Mouse (Mus musculus) embryonic facial prominence, embryonic 13.5 days (tissue): Measurements from ENCODE around the gene Prkn. TPM values are rescaled to one million over a fixed set of nuclear protein-coding genes. Genes with fewer than 3 reads are reported as not detected.

Experiments used
- ATAC-seq: fragments of 200-750 bp; cut with Nextera tagmentation; 2 replicates; pipeline ENCODE4 v1.8.0; 2017; ENCODE audit warnings: low read depth; ENCODE audit not compliant: insufficient number of reproducible peaks, insufficient read depth, low FRiP score, low TSS enrichment
- H3K27ac ChIP-seq: fragments of 300-500 bp; sonication (generic); 2 replicates; pipeline ENCODE4 v1.5.1; 2015; ENCODE audit warnings: moderate library complexity, mild to moderate bottlenecking, inconsistent platforms
- H3K27me3 ChIP-seq: fragments of 300-500 bp; sonication (generic); 2 replicates; pipeline ENCODE4 v1.6.1; 2015; ENCODE audit warnings: mild to moderate bottlenecking, inconsistent platforms
- H3K36me3 ChIP-seq: fragments of 300-500 bp; sonication (generic); 2 replicates; pipeline ENCODE4 v1.6.1; 2015; ENCODE audit warnings: mild to moderate bottlenecking, inconsistent platforms
- H3K4me1 ChIP-seq: fragments of 300-500 bp; sonication (generic); 2 replicates; pipeline ENCODE4 v1.6.1; 2015; ENCODE audit warnings: inconsistent platforms
- H3K4me2 ChIP-seq: fragments of 300-500 bp; sonication (generic); 2 replicates; pipeline ENCODE4 v1.6.1; 2015; ENCODE audit warnings: moderate library complexity, mild to moderate bottlenecking, inconsistent platforms
- H3K4me3 ChIP-seq: fragments of 300-500 bp; sonication (generic); 2 replicates; pipeline ENCODE4 v1.5.1; 2015; ENCODE audit warnings: mild to moderate bottlenecking, inconsistent platforms
- H3K9ac ChIP-seq: fragments of 300-500 bp; sonication (generic); 2 replicates; pipeline ENCODE4 v1.6.1; 2015; ENCODE audit warnings: mild to moderate bottlenecking, inconsistent platforms
- H3K9me3 ChIP-seq: fragments of 300-500 bp; sonication (generic); 2 replicates; pipeline ENCODE4 v1.6.1; 2016; ENCODE audit warnings: inconsistent platforms
- WGBS: fragments of 180-500 bp; shearing (Covaris S2); methylation state at CpG from one replicate; pipeline ENCODE4 v1.1.7; 2015; ENCODE audit warnings: mixed read lengths; 5-methylcytosine and 5-hydroxymethylcytosine counted together
- polyA plus RNA-seq: library from polyadenylated mRNA; unstranded; fragments of >200 nt; fragmentation: Nextera tagmentation; extraction: Ambion mirVana; gene quantifications from 2 replicates; pipeline ENCODE4 v1.2.1, GENCODE M21; 2015

The Prkn gene
- polyA plus RNA-seq, 1 experiment from 2014 or later: 1.1 TPM

DNA sequence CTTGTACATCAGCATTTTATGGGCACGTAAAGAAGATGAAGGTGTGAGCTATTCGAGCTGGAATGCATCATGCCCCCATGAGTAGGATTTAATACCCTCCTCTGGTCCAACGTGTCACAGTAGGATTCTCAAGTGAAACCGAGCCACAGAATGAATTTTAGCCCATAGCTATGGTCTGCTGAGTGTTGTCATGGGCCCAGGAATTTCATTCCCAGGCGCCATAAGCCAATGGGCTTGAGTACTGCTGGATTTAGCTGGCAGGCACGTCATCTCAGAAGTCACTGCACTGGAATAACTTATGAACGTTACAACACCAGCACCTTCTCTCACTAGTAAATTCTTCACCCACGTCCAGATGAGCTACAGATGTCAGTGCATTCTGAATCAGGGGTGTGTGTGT is 730.2 kb downstream of the Prkn start:
- no peak overlapping the region for H3K27ac ChIP-seq
- ATAC-seq: no peak
- WGBS: 63% methylated on average over 8 of the region's 8 CpGs
- H3K4me1 ChIP-seq: no peaks in the 10 kb centered on the region
- H3K9ac ChIP-seq: no peak overlapping the region
- H3K9me3 ChIP-seq: no peaks in the 10 kb centered on the region
- no peak overlapping the region for H3K4me3 ChIP-seq
- no peak overlapping the region for H3K4me2 ChIP-seq
- H3K36me3 ChIP-seq: no peaks in the 10 kb centered on the region
- H3K27me3 ChIP-seq: no peaks in the 10 kb centered on the region

DNA sequence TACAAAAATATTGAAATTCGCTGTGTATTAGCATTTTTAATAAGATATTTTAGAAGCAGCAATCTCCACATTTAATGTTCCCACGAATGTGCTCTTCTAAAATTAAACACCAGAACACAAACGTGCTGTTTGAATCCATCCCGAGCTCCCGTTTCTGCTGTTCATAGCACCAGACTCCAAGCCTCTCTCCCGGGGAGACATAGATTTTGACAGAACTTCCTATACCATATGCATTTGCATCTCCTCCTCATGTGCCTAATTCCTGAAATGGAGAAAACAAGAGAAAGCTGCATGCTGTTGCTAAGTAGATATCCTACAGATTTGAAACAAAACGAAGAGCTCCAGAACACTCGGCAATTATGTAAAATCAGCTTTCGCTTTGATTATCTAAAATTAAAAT is 733.5 kb downstream of the Prkn start:
- no peak overlapping the region for H3K27ac ChIP-seq
- H3K4me1 ChIP-seq: no peaks in the 10 kb centered on the region
- H3K27me3 ChIP-seq: no peaks in the 10 kb centered on the region
- no peak overlapping the region for H3K4me3 ChIP-seq
- no peak overlapping the region for H3K9ac ChIP-seq
- H3K9me3 ChIP-seq: no peaks in the 10 kb centered on the region
- H3K4me2 ChIP-seq: no peak overlapping the region
- 83% methylated on average over 9 of the region's 9 CpGs for WGBS
- no peaks in the 10 kb centered on the region for H3K36me3 ChIP-seq
- no peak for ATAC-seq

DNA sequence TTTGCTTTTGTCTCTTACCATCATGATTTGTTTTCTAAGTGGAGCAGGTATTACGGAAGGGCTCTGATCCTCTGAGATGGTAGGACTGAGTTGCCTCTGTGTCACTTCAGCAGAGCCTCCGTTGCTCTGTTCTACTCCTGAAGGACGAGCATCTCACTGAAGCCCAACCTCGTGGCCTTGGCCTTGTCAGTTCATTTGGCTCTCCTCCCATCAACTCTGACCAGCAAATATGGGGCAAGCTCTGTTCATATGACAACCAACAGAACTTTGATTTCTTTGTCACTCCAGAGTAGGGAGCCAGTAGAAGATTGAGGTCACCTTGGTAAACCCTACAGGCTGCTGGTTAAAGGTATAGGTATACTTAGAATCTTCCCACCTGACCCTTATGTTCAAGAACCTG is 745.3 kb downstream of the Prkn start:
- H3K36me3 ChIP-seq: no peaks in the 10 kb centered on the region
- H3K4me1 ChIP-seq: no peaks in the 10 kb centered on the region
- ATAC-seq: no peak
- WGBS: 90% methylated on average over 4 of the region's 4 CpGs
- H3K27me3 ChIP-seq: no peaks in the 10 kb centered on the region
- no peak overlapping the region for H3K4me2 ChIP-seq
- H3K9ac ChIP-seq: no peak overlapping the region
- H3K27ac ChIP-seq: no peak overlapping the region
- H3K4me3 ChIP-seq: no peak overlapping the region
- no peaks in the 10 kb centered on the region for H3K9me3 ChIP-seq

DNA sequence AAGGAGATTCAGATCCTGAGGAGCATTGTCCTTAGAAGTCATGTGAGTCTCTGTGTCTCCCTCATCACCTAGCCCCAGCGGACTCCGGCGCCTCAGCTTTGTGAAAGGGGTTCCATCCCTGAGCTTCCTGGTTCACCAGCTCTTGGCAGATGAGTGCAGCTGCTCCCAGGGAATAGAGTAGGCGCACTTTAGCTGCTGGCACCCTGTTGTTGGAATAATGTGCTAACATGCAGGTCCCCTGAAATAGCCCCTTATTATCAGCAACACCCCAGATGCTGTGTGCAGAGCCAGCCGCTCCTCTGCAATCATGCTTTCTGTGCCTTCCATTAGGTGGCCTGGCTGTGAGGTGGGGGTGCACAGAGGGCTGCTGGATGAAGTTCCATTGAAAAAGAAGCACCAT is 767.7 kb downstream of the Prkn start:
- H3K4me3 ChIP-seq: no peak overlapping the region
- peaks cover 16% of the 10 kb centered on the region for H3K27me3 ChIP-seq
- 0 out of 2 replicates have a peak, but pooled peaks cover 5% of the 10 kb centered on the region for H3K4me1 ChIP-seq
- no peak overlapping the region for H3K4me2 ChIP-seq
- no peak overlapping the region for H3K9ac ChIP-seq
- 87% methylated on average over 5 of the region's 5 CpGs for WGBS
- no peaks in the 10 kb centered on the region for H3K9me3 ChIP-seq
- no peaks in the 10 kb centered on the region for H3K36me3 ChIP-seq
- H3K27ac ChIP-seq: no peak overlapping the region
- no peak for ATAC-seq

DNA sequence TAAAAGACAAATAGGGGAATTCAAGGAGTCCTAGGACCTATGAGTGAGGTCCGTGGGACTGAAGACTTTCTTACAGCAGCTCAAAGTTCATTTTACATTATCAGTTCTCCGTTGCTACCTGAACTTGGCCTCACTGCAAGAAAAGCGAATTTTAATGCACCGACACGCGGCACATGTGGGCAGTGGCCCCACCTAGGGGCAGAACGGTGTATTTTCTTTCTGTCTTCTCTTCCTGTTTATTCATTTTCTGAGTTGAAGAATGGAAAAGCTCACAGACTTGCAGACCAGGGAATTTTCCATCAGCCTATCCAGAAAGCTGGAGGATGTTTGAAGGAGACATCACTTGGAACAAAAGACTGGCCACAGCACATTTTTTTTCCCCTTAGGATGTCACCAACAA is 771.3 kb downstream of the Prkn start:
- Histone ChIP-seq H3K9me3 (no peaks in the 10 kb centered on the region), H3K27me3 (peaks cover 27% of the 10 kb centered on the region), H3K36me3 (no peaks in the 10 kb centered on the region), H3K4me1 (0 out of 2 replicates have a peak, but pooled peaks cover 10% of the 10 kb centered on the region), H3K4me2 (no peak overlapping the region), H3K4me3 (no peak overlapping the region), H3K9ac (no peak overlapping the region), H3K27ac (no peak overlapping the region)
- no peak for ATAC-seq
- WGBS: 8% methylated on average over 7 of the region's 7 CpGs

DNA sequence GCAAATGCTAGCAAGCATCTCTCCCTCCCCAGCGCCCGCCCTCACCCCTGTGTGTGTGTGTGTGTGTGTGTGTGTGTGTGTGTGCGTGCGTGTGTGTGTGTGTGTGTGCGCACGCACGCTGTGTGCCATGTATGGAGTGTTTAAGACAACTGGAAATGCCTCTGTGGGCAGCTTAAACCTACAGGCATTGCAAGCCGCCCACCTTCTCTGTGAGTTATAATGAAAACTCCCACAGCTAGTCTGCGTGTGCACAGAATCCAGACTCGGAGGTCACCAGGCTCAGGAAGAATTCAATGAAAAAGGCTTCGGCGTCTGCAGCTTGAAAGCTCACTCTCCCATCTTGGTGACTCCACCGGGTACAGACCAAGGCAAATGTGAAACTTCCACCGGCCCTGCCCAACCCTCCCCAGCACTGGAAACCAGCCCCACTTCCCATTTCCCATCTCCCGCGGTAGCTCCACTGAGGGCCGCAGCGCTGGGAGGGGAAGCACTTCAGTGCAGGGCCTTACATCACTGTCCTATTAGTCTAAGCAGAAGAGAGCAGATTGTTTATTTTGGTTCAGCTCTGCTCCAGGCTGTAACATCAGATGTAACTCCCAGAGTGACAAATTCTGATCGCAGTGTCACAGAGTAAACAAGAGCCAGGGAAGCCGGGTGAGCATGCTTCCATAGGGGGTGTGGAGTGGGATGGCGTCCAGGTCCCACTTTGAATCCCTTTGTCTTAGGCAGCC is 772.8 kb downstream of the Prkn start:
- no peak for ATAC-seq
- Histone ChIP-seq H3K4me3 (no peak overlapping the region), H3K27ac (no peak overlapping the region), H3K4me1 (peaks cover 17% of the 10 kb centered on the region; the same call in 1 of the 2 replicates), H3K9ac (no peak overlapping the region), H3K36me3 (no peaks in the 10 kb centered on the region), H3K27me3 (peaks cover 27% of the 10 kb centered on the region), H3K4me2 (no peak overlapping the region), H3K9me3 (no peaks in the 10 kb centered on the region)
- WGBS: 66% methylated on average over 21 of the region's 21 CpGs

DNA sequence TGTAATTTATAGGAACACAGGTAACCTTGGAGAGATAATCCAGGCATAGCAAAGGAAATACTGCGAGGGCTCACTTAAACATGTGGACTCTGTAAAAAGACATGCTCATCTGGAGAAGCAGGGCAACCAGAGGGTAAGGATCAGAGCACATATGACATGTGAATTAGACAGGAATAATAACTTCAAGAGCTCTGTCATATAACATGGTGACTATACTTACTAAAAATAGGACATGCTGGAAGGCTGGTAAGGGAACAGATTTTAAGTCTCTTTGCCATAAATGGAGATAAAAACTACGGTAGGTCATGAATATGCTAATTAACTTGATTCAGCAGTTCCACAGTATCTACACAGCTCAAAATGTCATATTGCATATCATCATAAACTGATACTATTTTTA is 777.4 kb downstream of the Prkn start:
- H3K4me3 ChIP-seq: no peak overlapping the region
- no peak overlapping the region for H3K4me2 ChIP-seq
- H3K4me1 ChIP-seq: peaks cover 17% of the 10 kb centered on the region; the same call in 1 of the 2 replicates
- no peak for ATAC-seq
- H3K9ac ChIP-seq: no peak overlapping the region
- H3K9me3 ChIP-seq: no peaks in the 10 kb centered on the region
- H3K27ac ChIP-seq: no peak overlapping the region
- no peaks in the 10 kb centered on the region for H3K36me3 ChIP-seq
- 56% methylated on average over 2 of the region's 2 CpGs for WGBS
- H3K27me3 ChIP-seq: peaks cover 16% of the 10 kb centered on the region

DNA sequence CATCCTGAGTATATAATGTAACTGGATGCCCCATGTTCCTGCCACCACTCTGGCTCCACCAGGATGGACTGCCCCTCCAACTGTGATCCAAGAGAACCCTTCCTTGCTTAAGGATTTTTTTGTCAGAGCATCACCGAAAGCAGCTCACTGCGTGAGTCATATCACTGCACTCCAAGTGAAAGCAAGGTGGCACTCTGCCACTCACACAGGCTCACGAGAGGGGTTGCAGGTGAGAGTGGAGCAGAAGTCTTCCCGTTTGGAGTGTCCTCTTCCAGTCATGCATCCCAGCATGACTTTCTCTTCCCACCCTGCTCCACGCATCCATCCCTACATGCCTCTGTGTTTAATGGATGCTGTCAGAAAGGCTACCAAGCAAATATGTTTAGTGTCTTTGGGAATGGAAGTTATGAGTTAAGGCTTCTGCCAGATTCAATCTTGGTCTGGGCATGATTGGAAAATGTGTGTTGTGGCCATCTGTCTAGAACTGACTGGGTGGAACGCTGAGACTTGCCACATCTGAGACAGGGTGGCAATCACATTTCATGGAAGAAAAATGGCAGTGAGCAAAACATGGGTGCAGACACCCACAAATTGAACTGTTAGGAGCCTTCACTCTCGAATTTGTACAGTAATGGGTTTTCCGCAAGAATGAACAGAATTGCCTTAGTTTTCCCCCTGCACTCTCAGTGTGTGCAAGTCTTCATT is 778.9 kb downstream of the Prkn start:
- 75% methylated on average over 8 of the region's 8 CpGs for whole genome bisulfite sequencing
- Histone ChIP-seq H3K4me2 (no peak overlapping the region), H3K9me3 (no peaks in the 10 kb centered on the region), H3K27me3 (peaks cover 6% of the 10 kb centered on the region; the same call in 1 of the 2 replicates), H3K36me3 (no peaks in the 10 kb centered on the region), H3K9ac (no peak overlapping the region), H3K4me3 (no peak overlapping the region), H3K4me1 (peaks cover 10% of the 10 kb centered on the region; the same call in 1 of the 2 replicates), H3K27ac (no peak overlapping the region)
- no peak for ATAC-seq

DNA sequence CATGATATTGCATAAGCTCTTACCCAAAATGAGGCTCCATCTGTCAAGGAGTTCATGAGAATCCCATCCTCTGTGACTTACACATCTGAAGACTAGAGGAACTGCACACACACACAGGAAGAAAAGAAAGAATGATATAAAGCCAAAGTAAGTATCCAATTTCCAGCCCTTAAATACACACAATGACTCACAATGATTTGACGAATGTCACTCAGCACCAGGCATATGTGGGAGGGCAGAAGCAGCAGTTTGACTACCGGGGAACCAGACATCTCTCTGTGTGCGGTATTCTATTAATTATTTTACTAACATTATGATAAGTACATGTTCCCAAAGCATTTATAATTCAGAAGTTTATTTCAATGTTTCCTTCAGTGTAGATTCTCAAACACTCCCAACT is 780.6 kb downstream of the Prkn start:
- H3K4me3 ChIP-seq: no peak overlapping the region
- H3K4me1 ChIP-seq: peaks cover 10% of the 10 kb centered on the region; the same call in 1 of the 2 replicates
- 75% methylated on average over 3 of the region's 3 CpGs for WGBS
- no peak overlapping the region for H3K9ac ChIP-seq
- H3K4me2 ChIP-seq: no peak overlapping the region
- H3K36me3 ChIP-seq: no peaks in the 10 kb centered on the region
- ATAC-seq: no peak
- no peaks in the 10 kb centered on the region for H3K27me3 ChIP-seq
- H3K9me3 ChIP-seq: no peaks in the 10 kb centered on the region
- H3K27ac ChIP-seq: no peak overlapping the region

DNA sequence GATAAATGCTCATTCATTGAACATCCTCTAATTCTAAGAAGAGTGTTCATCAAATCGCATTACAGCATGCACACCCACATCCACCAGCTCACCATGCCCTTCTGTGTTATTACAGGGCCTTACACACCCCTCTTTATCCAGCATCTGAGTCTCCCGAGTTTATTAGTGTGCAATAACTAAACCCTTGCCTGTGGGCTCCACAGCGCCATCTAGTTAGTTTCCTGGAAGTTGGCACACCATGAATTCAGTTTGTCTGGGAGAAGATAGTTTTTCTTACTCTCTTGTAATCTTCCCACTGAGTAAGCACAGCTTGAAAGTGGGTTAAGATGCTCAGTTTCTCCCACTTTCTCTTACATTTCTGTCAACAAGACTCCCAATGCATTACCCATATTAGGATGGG is 781.3 kb downstream of the Prkn start:
- H3K4me2 ChIP-seq: no peak overlapping the region
- H3K9ac ChIP-seq: no peak overlapping the region
- H3K4me3 ChIP-seq: no peak overlapping the region
- no peaks in the 10 kb centered on the region for H3K36me3 ChIP-seq
- no peaks in the 10 kb centered on the region for H3K9me3 ChIP-seq
- no peaks in the 10 kb centered on the region for H3K27me3 ChIP-seq
- peaks cover 10% of the 10 kb centered on the region; the same call in 1 of the 2 replicates for H3K4me1 ChIP-seq
- H3K27ac ChIP-seq: no peak overlapping the region
- 61% methylated on average over 3 of the region's 3 CpGs for WGBS
- no peak for ATAC-seq

DNA sequence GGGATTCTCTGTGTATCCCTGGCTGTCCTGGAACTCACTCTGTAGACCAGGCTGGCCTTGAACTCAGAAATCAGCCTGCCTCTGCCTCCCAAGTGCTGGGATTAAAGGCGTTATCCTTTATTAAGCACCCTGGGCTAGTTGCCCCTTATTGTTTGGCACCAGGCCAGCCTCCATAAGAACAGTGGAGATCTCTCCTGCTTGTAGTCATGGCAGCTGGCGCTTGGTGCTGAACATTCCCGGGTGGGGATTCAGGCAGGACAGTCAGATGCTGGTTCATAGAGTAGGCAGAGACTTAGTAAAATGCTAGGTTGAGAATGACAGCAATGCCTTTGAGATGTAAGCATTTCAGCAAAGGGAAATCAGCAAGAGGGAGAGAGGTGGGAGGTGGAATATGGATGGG is 786.1 kb downstream of the Prkn start:
- no peak overlapping the region for H3K4me2 ChIP-seq
- H3K27ac ChIP-seq: no peak overlapping the region
- no peaks in the 10 kb centered on the region for H3K27me3 ChIP-seq
- no peak overlapping the region for H3K9ac ChIP-seq
- H3K4me3 ChIP-seq: no peak overlapping the region
- WGBS: 86% methylated on average over 3 of the region's 3 CpGs
- H3K36me3 ChIP-seq: no peaks in the 10 kb centered on the region
- no peak for ATAC-seq
- H3K9me3 ChIP-seq: no peaks in the 10 kb centered on the region
- H3K4me1 ChIP-seq: no peaks in the 10 kb centered on the region

DNA sequence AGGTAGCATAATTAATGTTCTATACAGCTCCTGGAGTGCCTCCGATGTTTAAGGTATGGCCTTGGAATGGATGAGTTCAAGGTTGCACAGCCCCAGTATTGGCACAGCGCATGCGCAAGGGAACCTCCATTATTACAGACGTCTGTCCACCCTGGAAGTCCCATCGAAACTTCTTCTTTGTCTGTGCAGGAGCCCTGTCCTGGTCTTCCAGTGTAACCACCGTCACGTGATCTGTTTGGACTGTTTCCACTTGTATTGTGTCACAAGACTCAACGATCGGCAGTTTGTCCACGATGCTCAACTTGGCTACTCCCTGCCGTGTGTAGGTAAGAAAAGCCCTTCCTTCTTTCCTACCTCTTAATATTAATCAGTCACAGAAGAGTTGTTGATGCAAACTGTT is 794.9 kb downstream of the Prkn start:
- Histone ChIP-seq H3K4me3 (no peak overlapping the region), H3K27me3 (no peaks in the 10 kb centered on the region), H3K4me1 (no peaks in the 10 kb centered on the region), H3K36me3 (no peaks in the 10 kb centered on the region), H3K9ac (no peak overlapping the region), H3K27ac (no peak overlapping the region), H3K4me2 (no peak overlapping the region), H3K9me3 (no peaks in the 10 kb centered on the region)
- no peak for ATAC-seq
- WGBS: 89% methylated on average over 11 of the region's 11 CpGs
